Mouse (Mus musculus): Measurements from ENCODE around the gene Bnip1. TPM values are rescaled to one million over a fixed set of nuclear protein-coding genes. Genes with fewer than 3 reads are reported as not detected.

Bnip1 gene
- 26.3 TPM for total RNA-seq (2023)

DNA sequence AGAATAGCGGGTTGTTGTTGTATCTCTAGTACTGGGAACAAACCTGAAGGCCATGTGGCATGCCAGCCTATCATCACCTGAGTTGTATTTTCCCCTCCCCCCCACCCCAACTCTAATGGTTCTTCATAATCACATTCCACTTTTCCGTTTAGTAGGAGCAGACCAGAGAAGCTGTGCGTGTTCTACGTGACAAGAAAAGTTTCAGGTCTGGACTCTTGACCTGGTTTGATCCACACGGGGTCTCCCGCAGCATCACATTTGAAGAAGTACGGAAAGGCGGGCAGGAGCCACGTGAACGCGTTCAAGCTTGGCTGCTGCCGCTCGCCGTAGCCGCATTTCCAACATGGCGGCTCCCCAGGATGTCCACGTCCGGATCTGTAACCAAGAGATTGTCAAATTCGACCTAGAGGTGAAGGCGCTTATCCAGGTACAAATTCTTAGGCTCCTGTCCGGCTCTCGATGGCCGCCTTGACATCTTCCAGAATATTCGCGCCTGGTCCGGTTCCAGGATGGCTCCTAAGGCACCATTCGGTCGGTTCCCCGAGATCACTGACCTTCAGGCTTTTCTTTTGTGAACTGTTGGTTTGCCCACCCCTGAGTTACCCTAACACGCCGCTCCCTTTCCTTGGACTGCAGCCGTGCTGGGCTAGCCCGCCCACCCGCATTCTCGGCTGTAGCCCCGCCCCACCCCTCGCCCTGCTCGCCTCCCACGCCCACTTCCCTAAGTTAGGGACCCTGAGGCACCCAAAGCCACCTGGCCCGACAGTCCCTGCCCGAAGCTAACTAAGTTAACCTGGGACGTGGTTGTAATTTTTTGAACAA lies at the start of gene Bnip1:
Gene Bnip1, plus strand, starts transcription at position 317 of the 822 bp plus-strand sequence.

Other genes with a start within 250 kb of the Bnip1 start
- gene Ergic1, start 219.6 kb upstream of the Bnip1 start, total RNA-seq (2023) = 25.8 TPM
- 390 TPM for gene Dusp1, start 218.9 kb upstream of the Bnip1 start, total RNA-seq (2023)
- 88.2 TPM for gene Atp6v0e, start 117.8 kb upstream of the Bnip1 start, total RNA-seq (2023)
- 204 TPM for gene Crebrf, start 65.4 kb upstream of the Bnip1 start, total RNA-seq (2023)
- gene Nkx2-5, start 63.9 kb downstream of the Bnip1 start, total RNA-seq (2023) = not detected
- gene Kifc5b, start 136.0 kb downstream of the Bnip1 start, total RNA-seq (2023) = 7.8 TPM
- 142 TPM for gene Phf1, start 152.0 kb downstream of the Bnip1 start, total RNA-seq (2023)
- gene Cuta, start 158.5 kb downstream of the Bnip1 start, total RNA-seq (2023) = 69.5 TPM
- 1.7 TPM for gene Syngap1, start 160.2 kb downstream of the Bnip1 start, total RNA-seq (2023)
- gene Zbtb9, start 192.1 kb downstream of the Bnip1 start, total RNA-seq (2023) = 19.6 TPM
- 27.3 TPM for gene Bak1, start 247.9 kb downstream of the Bnip1 start, total RNA-seq (2023)